Mouse (Mus musculus) gastrocnemius, adult 8-10 months (tissue): ENCODE measurements at regions not wholly inside any gene's neighbourhood (a gene's known extent, or its start where the extent isn't known, plus 50 kb on each side); places are given as distances from the start of the nearest gene placed in this dataset.

Source experiments
- DNase-seq, 2 experiments: peaks; one replicate each; pipeline ENCODE4 v3.0.0; 2022; ENCODE audit warnings: low spot score in 2 of 2

DNA sequence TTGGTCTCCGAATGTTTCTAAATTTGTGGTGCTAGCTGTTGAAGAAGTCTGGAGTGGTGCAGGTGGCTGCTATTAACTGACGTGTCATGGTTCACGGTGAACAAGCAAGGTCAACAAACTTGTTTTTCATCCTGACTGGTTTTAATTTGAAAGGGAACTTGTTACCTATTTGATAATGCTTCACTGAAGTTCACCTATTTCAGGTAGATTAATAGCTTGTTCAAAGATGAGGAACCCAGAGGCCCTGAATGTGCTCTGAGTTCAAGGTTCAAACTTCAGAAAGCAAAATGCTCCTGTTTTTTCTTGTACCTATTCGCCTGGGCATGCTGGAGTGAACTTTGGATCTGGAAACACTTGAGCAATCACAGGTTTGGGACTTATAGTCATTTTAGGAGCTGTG, 136.7 kb upstream of the Zeb2 start:
- DNase-seq: no peak

DNA sequence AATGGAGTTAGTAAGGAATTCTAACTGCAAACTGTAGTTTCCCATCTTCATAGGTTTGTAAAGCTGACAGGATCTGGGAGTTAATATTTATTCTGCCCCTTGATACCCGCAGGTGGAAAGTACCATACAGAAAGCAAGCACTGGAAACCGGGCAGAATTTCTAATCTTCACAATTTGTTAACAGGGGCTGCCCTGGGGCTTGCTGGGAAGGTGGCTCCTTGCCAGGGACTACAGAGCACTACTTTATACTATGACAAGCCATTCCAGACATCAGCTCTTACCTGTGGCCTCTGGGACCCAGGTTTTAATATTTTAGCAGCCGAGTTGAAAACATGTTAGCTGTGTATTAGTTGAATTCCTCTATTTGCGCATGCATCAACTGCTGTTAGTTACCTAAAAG, 135.1 kb upstream of the Zeb2 start:
- DNase-seq: no peak

DNA sequence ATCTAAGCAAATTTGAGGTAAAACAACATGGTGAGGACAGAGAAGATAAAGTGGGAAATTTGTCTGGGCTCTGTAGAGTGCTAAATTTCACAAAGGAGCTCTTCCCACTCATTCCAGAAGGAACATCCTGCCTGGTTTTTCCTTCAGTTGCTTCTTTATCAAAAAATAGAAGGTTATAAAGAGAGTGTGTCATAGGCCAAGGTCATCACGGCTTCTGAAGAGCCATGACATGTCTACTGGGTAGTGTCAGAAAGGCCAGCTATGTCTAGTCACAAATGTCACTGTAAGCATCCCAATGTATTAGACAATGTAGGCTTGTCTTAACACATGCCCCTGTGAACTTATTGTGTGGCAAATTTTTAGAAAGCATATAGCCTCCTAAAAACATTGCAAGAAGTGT, 132.5 kb upstream of the Zeb2 start:
- no peak for DNase-seq

DNA sequence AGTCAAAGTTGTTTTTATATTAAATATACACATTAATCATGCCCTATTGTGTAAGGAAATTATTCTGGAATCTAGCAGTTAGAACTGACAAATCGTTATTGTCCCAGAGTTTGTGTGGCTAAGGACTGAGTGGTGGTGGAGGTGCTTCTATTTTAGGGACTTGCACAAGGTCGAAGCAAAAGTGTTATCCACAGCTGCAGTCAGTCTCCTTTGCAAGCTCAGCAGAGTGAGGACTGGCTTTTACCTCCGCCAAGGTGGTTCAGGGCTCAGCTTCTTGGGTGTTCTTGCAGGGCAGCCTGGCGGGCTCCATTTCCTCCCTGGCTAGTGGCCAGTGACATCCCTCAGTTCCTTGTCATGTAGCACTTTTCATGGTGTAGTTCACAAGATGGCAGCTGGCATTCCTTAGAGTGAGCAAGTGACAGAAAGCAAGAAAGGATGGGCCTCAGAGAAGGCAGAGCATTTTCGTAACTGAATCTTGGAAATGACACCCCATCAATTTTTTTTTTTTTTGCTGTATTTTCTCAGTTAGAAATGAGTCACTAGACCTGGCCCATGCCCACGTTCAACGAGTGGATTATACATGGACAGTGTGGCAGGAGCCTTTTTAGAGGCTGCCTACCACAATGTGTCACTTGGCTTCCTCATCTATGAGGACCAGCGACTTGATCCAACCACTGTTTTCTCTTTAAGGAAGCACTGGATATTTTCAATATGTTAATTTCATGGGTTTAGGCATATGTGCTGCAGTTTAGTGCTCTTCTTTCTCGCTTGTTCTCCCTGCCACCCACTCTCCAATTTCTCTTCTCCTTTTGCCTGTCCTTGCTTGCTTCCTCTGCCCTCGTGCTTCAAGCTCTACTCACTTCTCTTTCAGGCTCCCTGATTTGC, 129.1 kb upstream of the Zeb2 start:
- no peak for DNase-seq

DNA sequence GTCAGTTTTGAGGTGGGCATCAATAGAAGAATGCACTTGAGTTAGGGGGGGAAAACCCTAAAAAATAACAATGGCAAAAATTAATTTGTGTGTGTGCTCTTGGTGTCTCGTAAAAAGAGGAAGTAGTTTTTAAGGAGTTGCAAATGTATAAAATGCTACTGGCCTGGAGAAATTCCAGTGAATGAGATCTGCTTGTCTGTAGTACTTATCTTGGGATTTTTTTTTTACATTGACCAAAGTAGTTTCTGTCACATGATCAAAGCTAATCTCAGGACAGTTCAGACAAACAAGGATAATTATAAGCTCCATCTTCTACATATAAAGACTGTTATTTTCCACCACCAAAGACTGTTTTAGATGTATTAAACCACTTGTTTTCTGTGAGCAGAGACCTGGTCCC, 128.3 kb upstream of the Zeb2 start:
- no peak for DNase-seq

GRCm38 (mm10) chr2:45244491-45244890, 127.3 kb upstream of the Zeb2 start:
- no peak for DNase-seq

DNA sequence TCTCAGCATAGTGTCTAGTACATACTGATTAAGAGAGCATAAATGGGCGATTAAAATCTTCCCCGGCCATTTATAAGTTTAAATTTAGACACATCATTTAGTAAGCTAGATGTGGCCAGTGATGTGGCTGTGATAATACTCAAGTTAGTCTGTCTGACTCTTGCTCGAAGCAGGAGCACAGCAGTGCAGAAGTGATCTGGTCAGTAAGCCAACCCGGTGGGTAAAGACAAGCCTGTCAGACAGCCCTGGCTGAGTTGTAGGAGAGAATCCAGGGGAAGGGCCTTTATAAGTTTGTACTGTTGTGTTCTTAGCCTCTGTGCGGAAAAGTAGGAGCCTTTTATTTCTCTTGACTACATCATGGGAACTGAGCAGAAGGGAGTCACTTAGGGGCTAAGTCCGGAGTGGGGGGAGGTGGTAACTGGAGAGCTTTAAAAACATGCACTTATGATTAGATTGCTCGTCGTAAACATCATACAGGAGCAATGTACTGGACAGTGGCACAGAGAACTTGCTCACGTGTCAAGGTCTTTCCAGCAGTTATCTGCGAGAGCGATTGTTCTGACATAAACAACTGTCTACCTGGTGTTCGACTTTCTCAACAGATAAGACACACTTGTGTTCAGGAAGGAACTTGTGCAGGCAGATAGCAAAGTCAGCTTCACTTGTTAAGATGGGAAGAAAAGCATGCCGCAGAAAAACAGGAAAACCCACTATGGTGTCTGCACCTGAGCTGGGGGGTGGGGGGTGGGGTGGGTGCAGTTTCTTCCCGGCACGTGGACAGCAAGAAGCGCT, 122.5 kb upstream of the Zeb2 start:
- no peak for DNase-seq

- no peak for DNase-seq
Observed at GRCm38 (mm10) chr2:45239001-45239400, 121.8 kb upstream of the Zeb2 start.

DNA sequence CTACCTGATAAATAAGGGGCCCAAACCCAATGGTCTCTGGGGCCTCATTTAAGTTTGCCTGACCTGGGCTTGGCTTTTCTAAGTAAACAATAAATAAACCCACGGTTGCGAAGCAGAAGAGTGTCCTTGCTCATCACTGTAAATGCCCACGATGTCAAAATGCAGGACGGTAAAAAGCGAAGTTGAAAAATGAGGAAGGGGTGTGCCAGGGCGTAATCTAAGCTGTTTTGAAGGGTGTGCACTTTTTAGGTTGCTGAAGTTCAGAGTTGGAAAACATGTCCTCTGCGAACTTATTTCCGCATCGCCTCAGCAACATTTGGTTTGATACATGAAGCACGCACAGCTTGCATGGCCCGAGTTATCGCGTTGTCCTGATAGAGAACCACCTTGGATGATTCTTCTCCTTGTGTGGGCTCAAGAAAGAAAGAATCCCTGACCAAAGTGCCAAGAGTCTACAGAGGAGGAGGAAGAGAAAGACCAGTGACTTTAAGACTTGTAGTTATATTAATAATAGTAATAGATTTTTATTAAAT, 119.0 kb upstream of the Zeb2 start:
- DNase-seq: no peak

DNA sequence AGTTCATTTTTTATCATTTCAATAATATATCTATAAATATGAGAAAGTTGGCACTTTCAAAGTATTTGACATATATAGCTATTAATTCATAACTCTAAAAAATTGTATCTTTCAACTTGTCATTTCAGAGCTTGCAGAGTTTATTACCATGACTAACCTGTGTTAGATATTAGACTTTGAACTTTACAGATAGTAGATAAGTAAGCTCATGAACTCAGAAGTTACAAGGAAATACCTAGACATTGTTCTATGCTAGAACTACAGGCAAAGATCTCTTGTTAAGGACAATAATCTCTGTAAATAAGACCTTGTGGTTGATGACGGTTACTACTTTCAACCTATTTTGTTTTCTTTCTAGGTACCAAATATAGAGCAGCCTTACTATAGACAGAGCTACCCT, 117.0 kb upstream of the Zeb2 start:
- DNase-seq: no peak

- no peak for DNase-seq
Observed at GRCm38 (mm10) chr2:45230351-45231209, 113.4 kb upstream of the Zeb2 start.

DNA sequence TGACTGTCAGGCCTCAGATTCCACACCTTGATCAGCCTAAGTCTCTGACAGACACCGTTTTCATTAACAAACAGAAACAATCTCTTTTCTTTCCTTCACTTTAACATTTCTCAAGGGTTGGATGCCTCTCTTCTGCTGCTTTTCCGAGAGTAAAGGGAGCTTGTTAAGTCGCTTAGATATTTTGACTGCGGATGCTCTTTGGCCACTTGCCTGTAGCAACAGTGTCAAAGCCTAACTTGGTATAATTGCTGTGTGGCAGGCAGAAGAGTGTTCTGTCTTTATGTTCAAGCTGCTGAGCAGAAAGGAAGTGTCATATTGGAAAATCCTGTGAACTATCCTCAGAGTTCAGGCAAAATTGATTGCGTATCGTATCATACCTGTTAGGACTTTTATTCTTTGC, 112.3 kb upstream of the Zeb2 start:
- no peak for DNase-seq

- DNase-seq: no peak
Observed at GRCm38 (mm10) chr2:45227276-45227944, 110.2 kb upstream of the Zeb2 start.

DNA sequence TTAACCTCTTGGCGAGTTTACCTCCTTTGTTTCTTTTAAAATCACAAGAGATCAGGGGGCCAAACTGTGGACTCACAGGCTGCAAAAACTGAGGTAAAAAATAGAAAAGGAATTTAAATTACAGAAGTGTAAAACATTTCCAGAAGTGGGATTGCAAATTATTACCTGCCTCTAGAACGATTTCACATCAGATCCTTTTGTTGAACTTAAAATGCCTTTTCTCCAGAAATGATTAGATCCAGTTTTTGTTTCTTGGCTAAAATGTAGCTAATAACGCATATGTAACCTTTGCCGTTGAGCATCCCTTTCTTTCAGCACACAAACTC, 108.8 kb upstream of the Zeb2 start:
- DNase-seq: no peak

- DNase-seq: no peak
Observed at GRCm38 (mm10) chr2:45225364-45226044, 108.3 kb upstream of the Zeb2 start.

- DNase-seq: no peak
Observed at GRCm38 (mm10) chr2:45222213-45222612, 105.0 kb upstream of the Zeb2 start.

DNA sequence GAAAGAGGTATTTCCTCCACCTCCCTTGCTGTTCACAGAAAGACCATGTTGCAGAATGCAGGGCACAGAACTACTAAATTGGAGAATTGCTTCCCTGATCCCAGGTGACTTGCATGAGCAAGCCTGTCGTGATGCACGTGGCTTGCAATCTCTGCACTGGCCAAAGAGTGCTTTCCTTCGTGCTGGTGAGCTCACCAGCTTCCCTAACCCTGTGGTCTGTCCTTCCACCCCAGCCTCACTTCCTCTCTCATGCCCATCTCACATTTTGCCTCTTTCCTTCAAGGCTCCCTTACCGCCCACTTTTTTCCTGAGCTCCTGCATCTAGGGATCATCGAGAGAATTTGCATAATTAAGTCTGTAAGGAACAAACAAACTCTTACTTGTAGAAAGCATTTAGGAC, 102.7 kb upstream of the Zeb2 start:
- DNase-seq: no peak

GRCm38 (mm10) chr2:45212833-45213232, 95.6 kb upstream of the Zeb2 start:
- DNase-seq: no peak

GRCm38 (mm10) chr2:45208526-45208925, 91.3 kb upstream of the Zeb2 start:
- DNase-seq: no peak

DNA sequence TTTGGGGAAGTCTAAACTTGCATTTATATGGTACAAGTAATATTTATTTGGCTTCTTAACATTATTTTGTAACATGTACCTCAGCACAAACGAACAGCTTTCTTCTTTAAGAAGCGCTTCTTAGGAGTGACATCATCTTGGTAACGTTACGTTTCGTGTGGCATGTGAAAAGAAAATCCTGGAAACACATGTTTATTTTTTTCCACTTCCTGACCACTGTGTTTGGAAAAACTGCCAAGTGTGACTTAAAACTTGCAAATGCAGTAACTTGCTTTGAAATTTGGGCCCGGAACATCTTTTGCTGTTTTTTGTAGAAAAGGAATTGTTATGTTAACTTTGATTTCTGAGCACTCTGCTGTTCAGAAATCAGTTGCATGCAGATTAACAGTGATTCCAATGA, 88.6 kb upstream of the Zeb2 start:
- DNase-seq: no peak

- DNase-seq: no peak
Observed at GRCm38 (mm10) chr2:45205211-45205610, 88.0 kb upstream of the Zeb2 start.
